Mouse (Mus musculus) limb, embryonic 14.5 days (tissue): Measurements from ENCODE around the gene Tmem94. TPM values are rescaled to one million over a fixed set of nuclear protein-coding genes. Genes with fewer than 3 reads are reported as not detected.

Experiments used
- ATAC-seq: fragments of 200-750 bp; cut with Nextera tagmentation; 2 replicates; pipeline ENCODE4 v1.8.0; 2017; ENCODE audit warnings: low read depth, moderate number of reproducible peaks, moderate TSS enrichment; ENCODE audit not compliant: low FRiP score
- DNase-seq: peaks from one replicate; pipeline ENCODE4 v3.0.0-alpha.2; 2015; ENCODE audit warnings: low spot score
- H3K27ac ChIP-seq: fragments of 300-500 bp; sonication (generic); replicated peaks from 2 replicates; pipeline ENCODE4 v1.5.1; 2014; ENCODE audit warnings: low read depth, mild to moderate bottlenecking, low read length, moderate library complexity, mixed read lengths
- H3K27me3 ChIP-seq: fragments of 300-500 bp; sonication (generic); 2 replicates; pipeline ENCODE4 v1.6.1; 2014; ENCODE audit warnings: low read length, mixed read lengths; ENCODE audit not compliant: control insufficient read depth, insufficient read depth
- H3K36me3 ChIP-seq: fragments of 300-500 bp; sonication (generic); 2 replicates; pipeline ENCODE4 v1.6.1; 2014; ENCODE audit warnings: mild to moderate bottlenecking, low read length, moderate library complexity, mixed read lengths; ENCODE audit not compliant: control insufficient read depth, insufficient read depth
- H3K4me1 ChIP-seq: fragments of 300-500 bp; sonication (generic); 2 replicates; pipeline ENCODE4 v1.6.1; 2014; ENCODE audit warnings: antibody characterized with exemption, low read length, mixed read lengths; ENCODE audit not compliant: control insufficient read depth, insufficient read depth
- H3K4me2 ChIP-seq: fragments of 300-500 bp; sonication (generic); replicated peaks from 2 replicates; pipeline ENCODE4 v1.6.1; 2014; ENCODE audit warnings: low read depth, mild to moderate bottlenecking, low read length, moderate library complexity; ENCODE audit not compliant: severe bottlenecking
- H3K4me3 ChIP-seq: fragments of 300-500 bp; sonication (generic); replicated peaks from 2 replicates; pipeline ENCODE4 v1.5.1; 2014; ENCODE audit warnings: low read length
- H3K9ac ChIP-seq: fragments of 300-500 bp; sonication (generic); 2 replicates; pipeline ENCODE4 v1.6.1; 2014; ENCODE audit warnings: mild to moderate bottlenecking, low read depth, low read length, moderate library complexity; ENCODE audit not compliant: severe bottlenecking
- H3K9me3 ChIP-seq: fragments of 300-500 bp; sonication (generic); 2 replicates; pipeline ENCODE4 v1.6.1; 2016; ENCODE audit warnings: low read length; ENCODE audit not compliant: control insufficient read depth
- POLR2A ChIP-seq: fragments of 200-500 bp; IDR thresholded peaks from 2 replicates; pipeline ENCODE4 v1.8.0; 2012; ENCODE audit warnings: inconsistent platforms, mild to moderate bottlenecking, moderate library complexity, borderline replicate concordance; ENCODE audit not compliant: insufficient read depth, insufficient read length; ENCODE audit errors: extremely low read depth
- WGBS: fragments of 180-500 bp; shearing (Covaris S2); extraction: QIAGEN DNeasy Blood & Tissue Kit; methylation state at CpG from one replicate; pipeline ENCODE4 v1.1.7; 2014; 5-methylcytosine and 5-hydroxymethylcytosine counted together
- polyA plus RNA-seq, 2 experiments: library from polyadenylated mRNA; depleted of rRNA in 1 of 2; stranded (reverse) in 1 of 2; unstranded in 1 of 2; fragments of >200 nt; fragmentation: Nextera tagmentation in 1 of 2; extraction: Ambion mirVana in 1 of 2; gene quantifications; 2 replicates each; pipeline versions ENCODE4 v1.2.1 to v1.2.3; 2012 to 2014

The Tmem94 gene
- polyA plus RNA-seq, 2 experiments: 17.9 to 46.8 TPM

- H3K9me3 ChIP-seq: no peaks in the 10 kb centered on the region
- H3K4me1 ChIP-seq: peaks cover 21% of the 10 kb centered on the region
- ATAC-seq: no peak
- no peak for DNase-seq
- no peak for TF ChIP-seq POLR2A
- H3K9ac ChIP-seq: no peak overlapping the region
- 54% methylated on average over 6 of the region's 6 CpGs for WGBS
- H3K4me3 ChIP-seq: no peak overlapping the region
- H3K27me3 ChIP-seq: no peaks in the 10 kb centered on the region
- no peaks in the 10 kb centered on the region for H3K36me3 ChIP-seq
- no peak overlapping the region for H3K4me2 ChIP-seq
- H3K27ac ChIP-seq: no peak overlapping the region
Observed at GRCm38 (mm10) chr11:115834033-115834432, 68.8 kb downstream of the Tmem94 start.

DNA sequence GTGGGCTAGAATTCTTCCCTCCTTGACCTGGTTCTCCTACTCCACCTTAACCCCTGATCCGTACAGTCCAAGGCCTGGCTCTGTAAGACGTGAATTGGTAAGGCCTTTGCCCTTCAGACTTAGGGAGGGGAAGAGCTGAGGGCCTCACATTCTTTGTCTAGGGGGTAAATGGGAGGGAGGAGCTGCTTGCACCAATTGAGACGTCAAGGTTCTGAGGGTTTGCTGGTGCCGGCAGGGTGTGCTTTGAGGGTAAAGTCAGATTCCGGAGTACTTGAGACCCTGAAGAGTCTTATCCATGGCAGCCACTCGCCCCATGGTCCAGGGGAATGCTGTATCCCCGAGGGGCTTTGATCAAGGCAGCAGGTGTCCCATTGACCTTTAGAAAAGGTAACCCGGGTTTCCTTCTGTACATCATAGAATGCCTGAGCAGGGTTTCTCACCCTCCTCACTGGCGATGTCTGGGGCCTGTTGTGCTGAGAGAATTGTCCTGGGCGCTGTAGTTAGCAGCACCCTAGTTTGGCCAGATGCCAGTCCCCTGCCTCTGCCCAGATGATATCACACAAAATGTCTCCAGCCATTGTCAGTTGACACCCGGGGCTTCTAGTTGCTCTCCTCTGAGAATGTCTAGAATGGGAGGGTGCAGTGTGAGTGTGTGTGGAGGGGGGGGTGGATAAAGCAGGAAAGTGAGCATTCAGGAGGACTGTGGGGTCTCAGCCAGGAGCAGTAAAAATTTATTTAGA is 71.6 kb downstream of the Tmem94 start:
- no peaks in the 10 kb centered on the region for H3K36me3 ChIP-seq
- peaks cover 22% of the 10 kb centered on the region for H3K4me1 ChIP-seq
- DNase-seq: no peak

GRCm38 (mm10) chr11:115837606-115838345 is 72.5 kb downstream of the Tmem94 start:
- H3K36me3 ChIP-seq: no peaks in the 10 kb centered on the region
- no peak for ATAC-seq
- TF ChIP-seq POLR2A: no peak
- H3K4me2 ChIP-seq: no peak overlapping the region
- no peaks in the 10 kb centered on the region for H3K27me3 ChIP-seq
- H3K9ac ChIP-seq: no peak overlapping the region
- no peak for DNase-seq
- H3K4me3 ChIP-seq: no peak overlapping the region
- H3K4me1 ChIP-seq: peaks cover 22% of the 10 kb centered on the region
- 95% methylated on average over 22 of the region's 22 CpGs for WGBS
- H3K9me3 ChIP-seq: no peaks in the 10 kb centered on the region
- no peak overlapping the region for H3K27ac ChIP-seq

More for the DNA sequence above, 71.6 kb downstream of the Tmem94 start:
- no peaks in the 10 kb centered on the region for H3K9me3 ChIP-seq
- 55% methylated on average over 11 of the region's 11 CpGs for WGBS
- H3K4me3 ChIP-seq: no peak overlapping the region
- no peak overlapping the region for H3K4me2 ChIP-seq
- no peak for TF ChIP-seq POLR2A
- no peak overlapping the region for H3K27ac ChIP-seq
- no peak for ATAC-seq
- H3K27me3 ChIP-seq: no peaks in the 10 kb centered on the region
- H3K9ac ChIP-seq: no peak overlapping the region

DNA sequence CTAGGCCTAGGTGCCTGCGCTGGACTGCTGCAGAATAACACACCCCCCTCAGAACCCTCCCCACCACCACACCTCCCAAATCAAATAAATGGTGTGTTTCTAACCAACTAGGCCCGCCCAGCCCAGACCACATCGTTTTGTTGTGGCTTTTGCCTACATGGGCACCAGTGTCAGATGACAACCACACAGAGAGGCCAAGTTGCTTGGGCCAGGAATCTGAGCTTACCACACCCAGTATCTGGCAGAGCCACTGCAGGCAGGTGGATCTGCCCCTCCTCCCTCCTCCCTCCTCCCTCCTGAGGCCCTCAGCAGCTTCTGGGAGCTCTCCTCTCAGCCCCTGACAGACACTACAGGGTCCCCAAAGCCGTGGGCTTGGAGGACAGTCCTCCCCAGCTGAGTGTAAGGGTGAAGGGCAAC is 73.7 kb downstream of the Tmem94 start:
- H3K27me3 ChIP-seq: no peaks in the 10 kb centered on the region
- 23% methylated on average over 4 of the region's 4 CpGs for WGBS
- no peaks in the 10 kb centered on the region for H3K9me3 ChIP-seq
- TF ChIP-seq POLR2A: no peak
- DNase-seq (no peak), ATAC-seq (0 out of 2 replicates have a peak, but pooled peaks have one; percentile 13)
- H3K36me3 ChIP-seq: no peaks in the 10 kb centered on the region
- no peak overlapping the region for H3K4me3 ChIP-seq
- peaks cover 15% of the 10 kb centered on the region; the same call in 1 of the 2 replicates for H3K4me1 ChIP-seq
- no peak overlapping the region for H3K9ac ChIP-seq
- no peak overlapping the region for H3K4me2 ChIP-seq
- H3K27ac ChIP-seq: no peak overlapping the region

- Histone ChIP-seq H3K4me2 (no peak overlapping the region), H3K4me3 (no peak overlapping the region), H3K9ac (no peak overlapping the region), H3K27me3 (no peaks in the 10 kb centered on the region), H3K27ac (no peak overlapping the region), H3K36me3 (no peaks in the 10 kb centered on the region), H3K9me3 (no peaks in the 10 kb centered on the region), H3K4me1 (peaks cover 15% of the 10 kb centered on the region; the same call in 1 of the 2 replicates)
- ATAC-seq (no peak), DNase-seq (no peak)
- 62% methylated on average over 3 of the region's 3 CpGs for WGBS
- TF ChIP-seq POLR2A: no peak
Observed at GRCm38 (mm10) chr11:115839732-115840131, 74.5 kb downstream of the Tmem94 start.
